Mouse (Mus musculus): ENCODE results near the gene Lonp2.

Gene Lonp2

GRCm38 (mm10) chr8:86713407-86714188 lies 89.8 kb downstream of the Lonp2 start:
- CTCF ChIA-PET = no interaction called here

GRCm38 (mm10) chr8:86718332-86718994 lies 94.6 kb downstream of the Lonp2 start:
- CTCF ChIA-PET = no interaction called here

GRCm38 (mm10) chr8:86719368-86719767 lies 95.5 kb downstream of the Lonp2 start:
- CTCF ChIA-PET = no interaction called here

DNA sequence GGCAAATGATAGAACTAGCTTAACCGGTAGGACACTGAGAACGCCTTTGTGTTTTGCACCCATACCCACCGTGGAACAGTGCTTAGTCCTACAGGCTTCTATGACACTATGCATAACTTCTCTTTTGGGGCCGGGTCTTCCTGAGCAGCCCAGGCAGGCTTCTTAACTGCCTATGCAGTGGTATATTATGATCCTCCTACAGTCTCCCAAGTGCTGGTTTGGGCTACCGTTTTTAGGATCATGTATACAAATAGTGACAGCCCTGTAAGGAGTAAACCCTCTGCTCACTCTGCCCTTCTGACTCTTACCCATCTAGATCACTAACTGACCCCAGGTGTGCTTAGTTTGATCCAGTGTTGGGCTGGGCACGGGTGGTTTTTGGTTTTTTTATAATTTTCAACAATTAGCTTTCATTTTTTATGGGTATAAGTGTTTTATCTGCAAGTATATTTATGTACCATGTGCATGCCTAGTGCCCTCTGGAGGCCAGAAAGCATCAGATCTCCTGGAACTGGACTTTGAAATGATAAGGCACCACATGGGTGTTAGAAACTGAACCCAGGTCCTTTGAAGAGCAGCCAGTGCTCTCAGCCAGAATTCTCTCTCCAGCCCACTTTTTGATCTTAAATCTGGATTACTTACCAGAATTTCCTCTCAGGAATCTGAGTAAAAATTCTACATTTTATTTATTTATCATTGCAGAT lies 97.1 kb downstream of the Lonp2 start:
- CTCF ChIA-PET = no interaction called here

DNA sequence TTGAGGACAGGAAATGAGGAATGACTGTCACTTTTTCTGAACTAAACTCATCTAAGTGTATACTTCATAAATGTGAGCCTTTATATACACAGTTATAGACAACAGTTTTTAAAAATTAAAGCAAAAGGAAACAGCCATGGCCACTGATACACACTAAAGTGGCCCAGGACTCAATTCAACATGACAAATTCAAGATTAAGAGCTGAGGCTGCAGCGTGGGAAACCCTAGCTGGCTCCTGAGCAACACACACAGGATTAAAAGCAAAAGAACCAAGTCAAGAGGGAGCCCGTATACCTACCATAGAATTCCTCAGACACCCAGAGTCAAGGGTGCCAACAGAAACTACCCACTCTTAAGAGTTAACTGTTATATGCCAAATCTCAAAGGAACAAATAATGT lies 97.6 kb downstream of the Lonp2 start:
- CTCF ChIA-PET = no interaction called here

DNA sequence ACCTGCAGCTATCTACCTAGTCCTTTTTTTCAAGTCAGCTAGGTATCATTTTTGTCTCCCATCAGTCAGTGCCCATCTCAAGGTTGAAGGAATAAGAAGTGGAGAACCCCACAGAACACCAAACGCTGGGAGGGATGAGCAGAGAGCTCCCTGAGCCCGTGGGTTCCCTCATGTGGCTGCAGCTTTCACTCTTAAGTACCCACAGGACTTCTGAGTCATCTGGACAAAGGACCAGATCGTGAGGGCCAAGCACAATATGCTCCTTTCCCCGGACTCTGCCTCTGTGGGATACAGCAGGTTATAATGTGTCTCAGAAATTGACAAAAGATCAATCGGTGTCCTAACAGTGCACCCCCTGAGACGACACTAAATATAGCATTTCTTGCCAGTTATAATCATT lies 103.1 kb downstream of the Lonp2 start:
- CTCF ChIA-PET = interaction anchor here (0.5 kb wide), 1 partner anchor 50 kb away, joined by 3 read pairs; no protein-coding TSS in a partner anchor

- CTCF ChIA-PET = interaction anchor here (0.6 kb wide), 1 partner anchor 51 kb away, joined by 4 read pairs; no protein-coding TSS in a partner anchor
Measured at GRCm38 (mm10) chr8:86728224-86728950, 104.5 kb downstream of the Lonp2 start.

- CTCF ChIA-PET = no interaction called here
Measured at GRCm38 (mm10) chr8:86730303-86730702, 106.5 kb downstream of the Lonp2 start.

- CTCF ChIA-PET = interaction anchor here (0.7 kb wide), 1 partner anchor 43 kb away, joined by 5 read pairs; no protein-coding TSS in a partner anchor
Measured at GRCm38 (mm10) chr8:86730860-86731259, 107.0 kb downstream of the Lonp2 start.

DNA sequence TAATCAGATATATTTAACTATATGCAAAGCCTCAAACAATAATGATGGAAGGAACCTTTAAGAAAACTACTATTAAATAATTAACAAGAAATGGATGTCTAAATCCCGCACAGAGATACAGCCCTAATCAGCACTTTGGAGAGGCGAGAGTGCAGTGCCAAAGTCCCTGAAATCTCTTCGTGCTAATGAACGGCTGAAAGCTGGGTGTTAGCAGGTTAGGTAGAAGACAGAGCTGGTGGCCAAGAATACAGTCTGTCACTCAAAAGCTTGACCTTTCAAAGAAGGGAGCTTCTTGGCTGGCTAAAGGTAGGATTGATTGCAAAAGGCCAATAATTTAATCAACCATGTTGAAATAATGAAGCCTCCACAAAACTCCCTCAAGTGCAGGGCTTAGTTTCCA lies 110.3 kb downstream of the Lonp2 start:
- CTCF ChIA-PET = no interaction called here

- CTCF ChIA-PET = no interaction called here
Measured at GRCm38 (mm10) chr8:86734954-86735353, 111.1 kb downstream of the Lonp2 start.

- CTCF ChIA-PET = no interaction called here
Measured at GRCm38 (mm10) chr8:86735446-86736111, 111.7 kb downstream of the Lonp2 start.

GRCm38 (mm10) chr8:86740899-86741298 lies 117.1 kb downstream of the Lonp2 start:
- CTCF ChIA-PET = no interaction called here

- CTCF ChIA-PET = no interaction called here
Measured at GRCm38 (mm10) chr8:86741627-86742026, 117.8 kb downstream of the Lonp2 start.

DNA sequence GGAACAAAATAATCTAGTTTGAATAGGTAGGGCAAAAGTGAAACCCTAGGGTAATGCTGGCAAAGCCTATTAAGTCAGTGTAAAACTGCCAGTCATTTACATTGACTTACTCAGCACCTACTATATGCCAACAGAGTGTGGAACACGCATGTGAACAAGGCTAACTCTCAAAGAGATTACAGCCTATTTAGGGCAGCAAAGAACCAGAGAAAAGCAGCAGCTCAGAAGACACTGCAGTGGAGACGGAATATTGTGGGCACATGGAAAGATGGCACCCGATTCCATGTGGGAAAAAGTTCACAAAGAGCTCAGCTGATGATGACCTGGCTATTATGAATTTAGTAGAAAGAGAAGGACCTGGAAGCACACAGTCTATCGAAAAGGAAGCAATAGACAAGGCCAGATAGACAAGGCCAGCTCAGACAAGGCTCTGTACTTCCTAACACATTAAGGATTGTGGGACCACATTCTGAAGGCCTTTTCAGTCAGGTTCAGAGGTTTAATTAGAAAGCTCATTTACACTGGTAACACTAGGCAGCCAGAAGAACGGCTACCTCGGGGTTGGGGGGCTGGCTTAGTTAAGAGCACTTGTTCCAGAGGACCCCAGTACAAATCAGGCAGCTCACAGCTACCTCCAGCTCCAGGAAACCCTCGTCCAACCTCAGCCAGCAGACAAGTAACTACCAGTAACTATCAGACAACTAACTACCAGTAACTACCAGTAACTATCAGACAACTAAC lies 118.9 kb downstream of the Lonp2 start:
- CTCF ChIA-PET = interaction anchor here (0.5 to 0.7 kb wide), 2 partner anchors 36 to 65 kb away, joined by 3 to 4 read pairs; no protein-coding TSS in a partner anchor

DNA sequence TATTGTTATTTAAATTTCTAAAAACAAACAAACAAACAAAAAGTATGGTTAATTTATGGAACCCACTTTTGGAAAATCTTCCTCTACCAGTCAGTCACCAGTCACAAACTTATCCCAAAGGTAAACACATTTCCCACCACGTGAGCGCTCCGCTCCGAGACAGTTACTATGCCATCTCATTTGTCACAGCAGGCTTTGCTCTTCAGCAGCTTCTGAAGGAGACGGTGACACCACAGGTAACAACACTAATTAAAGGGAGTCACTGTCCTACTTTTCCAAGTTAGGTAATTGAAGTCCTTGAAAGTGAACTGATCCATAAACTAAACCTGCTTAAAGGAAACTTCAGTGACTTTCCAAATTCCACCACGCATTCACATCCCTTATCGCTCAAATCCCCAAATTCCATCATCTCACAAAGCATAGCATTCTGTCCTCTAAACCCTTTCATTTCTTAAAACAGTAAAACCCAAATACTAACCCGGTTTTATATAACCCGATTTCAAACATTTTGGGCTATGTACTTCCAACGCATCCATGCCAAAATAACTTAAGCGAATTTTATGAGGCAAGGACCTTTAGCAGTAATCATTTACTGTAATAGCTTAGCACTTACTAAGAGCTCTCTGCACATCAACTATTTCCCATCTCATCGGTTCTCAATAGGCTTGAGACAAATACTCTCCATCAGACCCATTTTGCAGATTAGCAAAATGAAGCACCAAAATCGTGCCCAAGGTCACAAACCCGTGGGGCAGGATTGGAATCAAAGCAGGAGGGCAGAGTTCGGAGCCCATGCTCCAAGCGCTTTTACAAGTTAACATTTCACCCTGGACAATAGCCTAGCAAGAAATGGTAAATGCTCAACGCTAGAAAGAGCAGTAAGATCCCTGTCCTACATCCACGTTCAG lies 120.7 kb downstream of the Lonp2 start:
- CTCF ChIA-PET = no interaction called here

DNA sequence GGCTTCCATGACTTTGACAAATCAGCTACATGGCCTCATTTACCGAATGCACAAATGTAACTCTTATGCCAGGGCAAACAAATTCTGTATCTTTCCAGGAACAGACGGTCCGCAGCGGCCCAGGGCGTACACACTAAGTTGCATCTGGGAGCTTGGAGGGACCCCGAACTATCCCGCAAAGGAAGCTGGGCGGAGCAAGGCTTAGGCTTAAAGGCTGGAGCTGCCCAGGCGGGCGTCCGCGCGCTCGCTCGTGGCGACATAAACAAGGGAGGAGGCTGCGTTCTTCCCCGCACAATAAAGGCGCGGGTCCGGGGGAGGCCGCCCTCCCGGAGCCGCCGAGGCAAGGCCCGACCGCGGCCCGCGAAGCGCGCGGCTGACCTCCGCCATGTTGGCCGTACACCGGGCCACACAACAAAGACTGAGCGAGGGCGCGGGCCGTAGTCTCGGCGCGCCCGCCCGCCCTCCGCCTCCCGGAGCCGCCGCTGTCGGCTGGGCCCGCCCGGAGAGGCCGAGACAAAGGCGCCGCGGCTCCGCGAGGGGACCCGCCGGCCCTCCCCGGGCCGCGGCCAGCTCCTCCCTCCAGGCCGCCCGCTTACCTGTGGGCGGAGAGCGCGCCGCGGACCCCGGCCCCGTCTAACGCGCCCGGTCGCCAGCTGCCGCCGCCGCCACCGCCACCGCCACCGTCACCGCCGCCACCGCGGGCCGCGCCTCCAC lies 121.5 kb downstream of the Lonp2 start, which contains the start of the genes Gm10638 and Siah1a:
Gene Gm10638 (plus strand): TSS at position 479 of the 714 bp plus-strand sequence.
Gene Siah1a (minus strand): TSS at position 714 of the 714 bp plus-strand sequence.
- CTCF ChIA-PET = no interaction called here

GRCm38 (mm10) chr8:86745935-86746441 lies 122.1 kb downstream of the Lonp2 start:
- CTCF ChIA-PET = no interaction called here

DNA sequence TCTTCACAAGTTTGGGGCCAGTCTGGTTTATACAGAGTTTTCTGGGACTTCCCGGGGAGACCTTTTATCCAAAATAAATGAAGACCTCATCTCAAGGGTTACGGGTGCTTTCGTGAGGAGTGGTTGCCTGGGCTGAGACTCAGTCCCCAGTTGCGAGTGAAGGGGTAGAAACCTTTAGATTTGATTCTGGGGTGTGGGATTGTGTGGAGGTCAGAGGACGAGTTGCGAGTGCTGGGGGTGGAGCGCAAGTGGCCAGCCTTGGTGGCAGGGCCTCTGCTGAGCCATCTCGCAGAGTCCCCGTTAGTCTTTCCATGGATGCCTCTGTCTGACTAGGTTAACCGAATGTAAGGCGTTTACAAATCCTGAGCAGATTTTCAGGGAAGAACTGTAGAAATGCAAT lies 122.7 kb downstream of the Lonp2 start:
- CTCF ChIA-PET = no interaction called here
